Mouse (Mus musculus) C2C12 (cell line): Measurements from ENCODE around the gene Olfr323.

ENCODE experiments used
- CEBPB ChIP-seq: IDR thresholded peaks from one replicate; pipeline ENCODE4 v1.6.1; 2011; ENCODE audit warnings: low read depth, mild to moderate bottlenecking, control low read depth, moderate library complexity
- CTCF ChIP-seq: IDR thresholded peaks from one replicate; pipeline ENCODE4 v1.5.1; 2011; ENCODE audit not compliant: control insufficient read depth, insufficient read depth, insufficient read length
- MAX ChIP-seq: IDR thresholded peaks from one replicate; pipeline ENCODE4 v1.6.1; 2011; ENCODE audit warnings: mild to moderate bottlenecking, control low read depth
- MYOD1 ChIP-seq: IDR thresholded peaks from one replicate; pipeline ENCODE4 v1.6.1; 2011; ENCODE audit warnings: low read depth; ENCODE audit not compliant: control insufficient read depth, insufficient read length
- MYOG ChIP-seq: IDR thresholded peaks from one replicate; pipeline ENCODE4 v1.6.1; 2011; ENCODE audit not compliant: control insufficient read depth, insufficient read length; ENCODE audit errors: extremely low read depth
- USF1 ChIP-seq: IDR thresholded peaks from one replicate; pipeline ENCODE4 v1.6.1; 2011; ENCODE audit warnings: low read depth, mild to moderate bottlenecking, control low read depth, moderate library complexity

- TF ChIP-seq CTCF (no peak), MAX (no peak), USF1 (no peak), CEBPB (no peak), MYOG (no peak), MYOD1 (no peak)
Observed at GRCm38 (mm10) chr11:58669252-58669651, 39.0 kb upstream of the Olfr323 start.
